Mouse (Mus musculus) CD4-positive, CD25-positive, alpha-beta regulatory T cell, adult 2 months (primary cell): ENCODE results near the gene Josd2.

Experiments
- DNase-seq: peaks from one replicate; pipeline ENCODE4 v3.0.0-alpha.2; 2012; ENCODE audit warnings: low read depth, low spot score

Gene Josd2

GRCm38 (mm10) chr7:44471880-44472557 lies 4.2 kb downstream of the Josd2 start:
- no peak for DNase-seq

GRCm38 (mm10) chr7:44472558-44472885 lies 4.7 kb downstream of the Josd2 start:
- DNase-seq, result no peak

GRCm38 (mm10) chr7:44472961-44473646 lies 5.3 kb downstream of the Josd2 start:
- no peak for DNase-seq

GRCm38 (mm10) chr7:44474419-44474818 lies 6.6 kb downstream of the Josd2 start:
- no peak for DNase-seq

- no peak for DNase-seq
These were observed 7.3 kb downstream of the Josd2 start for GRCm38 (mm10) chr7:44475046-44475614.

- DNase-seq, result no peak
These were observed 15.2 kb downstream of the Josd2 start for GRCm38 (mm10) chr7:44482836-44483435.

- no peak for DNase-seq
These were observed 16.3 kb downstream of the Josd2 start for GRCm38 (mm10) chr7:44484109-44484508.

- peak; percentile 89 for DNase-seq
These were observed 17.2 kb downstream of the Josd2 start for GRCm38 (mm10) chr7:44484841-44485571.

GRCm38 (mm10) chr7:44485572-44486195 lies 17.9 kb downstream of the Josd2 start:
- no peak for DNase-seq

GRCm38 (mm10) chr7:44486927-44487575 lies 19.3 kb downstream of the Josd2 start:
- no peak for DNase-seq

GRCm38 (mm10) chr7:44487936-44488335 lies 20.2 kb downstream of the Josd2 start:
- no peak for DNase-seq

GRCm38 (mm10) chr7:44488545-44488944 lies 20.8 kb downstream of the Josd2 start:
- DNase-seq, result no peak

- DNase-seq, result no peak
These were observed 22.5 kb downstream of the Josd2 start for GRCm38 (mm10) chr7:44490281-44490680.

- no peak for DNase-seq
These were observed 23.6 kb downstream of the Josd2 start for GRCm38 (mm10) chr7:44491391-44491790.

GRCm38 (mm10) chr7:44492166-44492826 lies 24.5 kb downstream of the Josd2 start:
- DNase-seq, result no peak

GRCm38 (mm10) chr7:44494681-44495080 lies 26.9 kb downstream of the Josd2 start:
- DNase-seq, result no peak

GRCm38 (mm10) chr7:44495086-44495485 lies 27.3 kb downstream of the Josd2 start:
- no peak for DNase-seq

GRCm38 (mm10) chr7:44495992-44496770 lies 28.4 kb downstream of the Josd2 start, which contains the start of the genes Emc10 and Fam71e1:
Gene Emc10 (minus strand): TSS chr7:44496529.
Gene Fam71e1 (plus strand): TSS chr7:44496581.
- DNase-seq, result peak; percentile 100

- DNase-seq, result no peak
These were observed 29.0 kb downstream of the Josd2 start for GRCm38 (mm10) chr7:44496771-44497109.
